Comparison of ENCODE assay signal across 43 mouse cellular contexts in the genomic region with DNA sequence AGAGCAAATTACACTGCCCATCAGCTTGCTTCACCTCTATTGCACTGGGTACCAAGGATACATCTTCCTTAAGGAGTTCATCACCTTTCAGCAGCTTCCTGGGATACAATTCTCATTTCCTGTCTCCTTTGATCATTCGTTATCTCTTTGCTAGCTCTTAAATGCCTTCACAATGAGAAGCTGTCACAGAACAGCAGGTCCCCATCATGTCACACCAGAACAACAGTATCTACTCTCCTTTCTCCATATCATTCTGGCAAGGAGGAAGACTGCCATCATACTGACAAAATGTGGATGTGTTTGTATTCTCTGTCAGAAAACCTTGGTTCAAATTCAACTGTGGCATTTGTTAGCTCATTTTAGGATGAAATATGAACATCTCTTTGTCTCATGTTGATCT. TPM values are rescaled to one million over a fixed set of nuclear protein-coding genes. Genes with fewer than 3 reads are reported as not detected.
"Had no signal": no experiment of that assay in that cellular context is flagged by ENCODE, and none has a peak within 500 bp of the region (broad histone marks: within the 10 kb centered on the region; RNA-seq: fewer than 3 reads in every experiment).

No protein-coding gene starts in this region.

- H3K36me3 ChIP-seq: heart, embryonic 10.5 days; heart, embryonic 12.5 days; heart, embryonic 13.5 days; heart, embryonic 15.5 days; hindbrain, embryonic 10.5 days; hindbrain, embryonic 12.5 days; hindbrain, embryonic 13.5 days; hindbrain, embryonic 15.5 days; intestine, embryonic 15.5 days; kidney, embryonic 15.5 days had no signal

- H3K9ac ChIP-seq: heart, embryonic 12.5 days; heart, embryonic 13.5 days; heart, embryonic 15.5 days; hindbrain, embryonic 12.5 days; hindbrain, embryonic 13.5 days; hindbrain, embryonic 14.5 days; hindbrain, embryonic 15.5 days; intestine, embryonic 15.5 days; kidney, embryonic 15.5 days had no signal

- DNase-seq: heart, postnatal 10 days; heart, postnatal 14 days; heart, postnatal 36 days; heart, postnatal 4 days; kidney, adult 11 months; kidney, adult 18-20 months; kidney, adult 2 months; kidney, adult 8-10 months; kidney, adult 9 months; kidney, postnatal 10 days; kidney, postnatal 14 days; kidney, postnatal 25 days; kidney, postnatal 36 days; kidney, postnatal 4 days; layer of hippocampus, adult 9-11 months; layer of hippocampus, postnatal 36 days had no signal

- H3K4me1 ChIP-seq: heart, embryonic 10.5 days; heart, embryonic 12.5 days; heart, embryonic 13.5 days; heart, embryonic 15.5 days; hindbrain, embryonic 10.5 days; hindbrain, embryonic 12.5 days; hindbrain, embryonic 13.5 days; hindbrain, embryonic 15.5 days; intestine, embryonic 15.5 days; kidney, embryonic 15.5 days had no signal

- H3K4me2 ChIP-seq: heart, embryonic 11.5 days; heart, embryonic 12.5 days; heart, embryonic 13.5 days; heart, embryonic 15.5 days; hindbrain, embryonic 12.5 days; hindbrain, embryonic 13.5 days; hindbrain, embryonic 14.5 days; hindbrain, embryonic 15.5 days; intestine, embryonic 15.5 days; kidney, embryonic 15.5 days had no signal

- H3K27ac ChIP-seq: heart, embryonic 10.5 days; heart, embryonic 13.5 days; heart, embryonic 15.5 days; hindbrain, embryonic 10.5 days; hindbrain, embryonic 12.5 days; hindbrain, embryonic 13.5 days; hindbrain, embryonic 14.5 days; hindbrain, embryonic 15.5 days; hindbrain, postnatal 0 days; intestine, embryonic 15.5 days; kidney, embryonic 15.5 days; kidney, postnatal 0 days; layer of hippocampus, adult 2 months had no signal

- ATAC-seq: hindbrain, embryonic 16.5 days; hindbrain, postnatal 0 days; inflammation-experienced regulatory T-cells, adult 6 months; intestine, embryonic 15.5 days; intestine, embryonic 16.5 days; intestine, postnatal 0 days had no signal

- H3K9me3 ChIP-seq: heart, embryonic 10.5 days; heart, embryonic 12.5 days; heart, embryonic 13.5 days; heart, embryonic 15.5 days; hindbrain, embryonic 10.5 days; hindbrain, embryonic 12.5 days; hindbrain, embryonic 13.5 days; hindbrain, embryonic 15.5 days; intestine, embryonic 15.5 days; kidney, embryonic 15.5 days had no signal

- H3K27me3 ChIP-seq: heart, embryonic 12.5 days; heart, embryonic 13.5 days; heart, embryonic 15.5 days; hindbrain, embryonic 12.5 days; hindbrain, embryonic 13.5 days; hindbrain, embryonic 15.5 days; intestine, embryonic 15.5 days; kidney, embryonic 15.5 days had no signal

- H3K4me3 ChIP-seq: heart, embryonic 10.5 days; heart, embryonic 12.5 days; heart, embryonic 13.5 days; heart, embryonic 15.5 days; hindbrain, embryonic 10.5 days; hindbrain, embryonic 12.5 days; hindbrain, embryonic 13.5 days; hindbrain, embryonic 15.5 days; intestine, embryonic 15.5 days; kidney, embryonic 15.5 days; layer of hippocampus, adult 2 months had no signal

RNA-seq across cellular contexts. Expression of gene Mroh9, which starts 19.5 kb away (rescaled TPM):
- polyA plus RNA-seq: heart, embryonic 10.5 days; heart, embryonic 11.5 days; heart, embryonic 12.5 days; heart, embryonic 13.5 days; heart, embryonic 14.5 days; heart, embryonic 15.5 days; heart, embryonic 16.5 days; heart, postnatal 0 days; hindbrain, embryonic 10.5 days; hindbrain, embryonic 11.5 days; hindbrain, embryonic 12.5 days; hindbrain, embryonic 13.5 days; hindbrain, embryonic 14.5 days; hindbrain, embryonic 15.5 days; hindbrain, embryonic 16.5 days; hindbrain, postnatal 0 days; inflammation-experienced regulatory T-cells, adult 6 months; intestine, embryonic 14.5 days; intestine, embryonic 15.5 days; intestine, embryonic 16.5 days; intestine, postnatal 0 days; kidney, adult 2 months; kidney, embryonic 14.5 days; kidney, embryonic 15.5 days; kidney, embryonic 16.5 days; kidney, postnatal 0 days; large intestine, adult 2 months had no signal
